Mouse (Mus musculus) embryonic facial prominence, embryonic 14.5 days (tissue): ENCODE results near the gene Snd1. TPM values are rescaled to one million over a fixed set of nuclear protein-coding genes. Genes with fewer than 3 reads are reported as not detected.
A peak's percentile ranks its signal among the peaks of the same experiment; 100 is the strongest.

Experiments
- ATAC-seq: fragments of 200-750 bp; cut with Nextera tagmentation; 2 replicates; pipeline ENCODE4 v1.8.0; 2017; ENCODE audit warnings: low read depth, moderate number of reproducible peaks, moderate TSS enrichment
- DNase-seq: peaks from one replicate; pipeline ENCODE4 v3.0.0-alpha.2; 2015; ENCODE audit warnings: low spot score
- H3K27ac ChIP-seq: fragments of 300-500 bp; sonication (generic); replicated peaks from 2 replicates; pipeline ENCODE4 v1.5.1; 2014; ENCODE audit warnings: low read depth, mild to moderate bottlenecking, low read length, moderate library complexity
- H3K27me3 ChIP-seq: fragments of 300-500 bp; sonication (generic); replicated peaks from 2 replicates; pipeline ENCODE4 v1.6.1; 2014; ENCODE audit warnings: low read length; ENCODE audit not compliant: control insufficient read depth, insufficient read depth
- H3K36me3 ChIP-seq: fragments of 300-500 bp; sonication (generic); 2 replicates; pipeline ENCODE4 v1.6.1; 2014; ENCODE audit warnings: low read length, mixed read lengths; ENCODE audit not compliant: control insufficient read depth, insufficient read depth
- H3K4me1 ChIP-seq: fragments of 300-500 bp; sonication (generic); 2 replicates; pipeline ENCODE4 v1.6.1; 2014; ENCODE audit warnings: antibody characterized with exemption, low read length; ENCODE audit not compliant: control insufficient read depth, insufficient read depth
- H3K4me2 ChIP-seq: fragments of 300-500 bp; sonication (generic); 2 replicates; pipeline ENCODE4 v1.6.1; 2014; ENCODE audit warnings: low read depth, mild to moderate bottlenecking, low read length, moderate library complexity, mixed read lengths
- H3K4me3 ChIP-seq: fragments of 300-500 bp; sonication (generic); 2 replicates; pipeline ENCODE4 v1.5.1; 2014; ENCODE audit warnings: low read depth, mild to moderate bottlenecking, low read length
- H3K9ac ChIP-seq: fragments of 300-500 bp; sonication (generic); 2 replicates; pipeline ENCODE4 v1.6.1; 2014; ENCODE audit warnings: low read depth, mild to moderate bottlenecking, low read length, moderate library complexity, mixed read lengths
- H3K9me3 ChIP-seq: fragments of 300-500 bp; sonication (generic); 2 replicates; pipeline ENCODE4 v1.6.1; 2016; ENCODE audit warnings: low read length; ENCODE audit not compliant: control insufficient read depth
- WGBS: fragments of 180-500 bp; shearing (Covaris S2); extraction: QIAGEN DNeasy Blood & Tissue Kit; methylation state at CpG from one replicate; pipeline ENCODE4 v1.1.7; 2014; 5-methylcytosine and 5-hydroxymethylcytosine counted together
- polyA plus RNA-seq: library from polyadenylated mRNA; unstranded; fragments of >200 nt; fragmentation: Nextera tagmentation; extraction: Ambion mirVana; gene quantifications from 2 replicates; pipeline ENCODE4 v1.2.1, GENCODE M21; 2014

Gene Snd1
- polyA plus RNA-seq, 1 experiment from 2014 or later = 111 TPM

DNA sequence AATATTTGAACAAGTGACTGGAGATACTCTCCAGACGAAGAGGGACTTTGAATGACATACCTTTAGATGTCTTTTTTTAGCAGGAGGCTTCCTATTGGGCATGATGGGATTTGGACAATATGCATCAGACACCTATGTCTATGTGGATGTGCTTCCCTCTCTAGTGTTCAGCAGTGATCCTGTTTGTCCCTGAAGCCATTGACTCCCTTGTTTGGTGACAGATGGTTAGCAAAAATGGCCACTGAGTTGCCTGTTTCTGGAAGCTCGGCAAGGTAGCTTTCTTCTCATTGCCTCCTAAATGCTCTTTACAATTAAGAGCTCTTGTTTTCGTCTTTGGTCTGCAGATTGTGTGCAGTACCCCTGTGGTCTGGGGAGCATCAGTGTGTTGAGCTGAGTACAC, 158.7 kb downstream of the Snd1 start:
- no peaks in the 10 kb centered on the region for H3K36me3 ChIP-seq
- DNase-seq = no peak
- H3K4me1 ChIP-seq = peaks cover 16% of the 10 kb centered on the region
- 69% methylated on average over 3 of the region's 3 CpGs for WGBS
- H3K4me2 ChIP-seq = no peak overlapping the region
- no peak overlapping the region for H3K27ac ChIP-seq
- no peak overlapping the region for H3K9ac ChIP-seq
- ATAC-seq = no peak
- H3K27me3 ChIP-seq = no peaks in the 10 kb centered on the region
- H3K4me3 ChIP-seq = no peak overlapping the region
- no peaks in the 10 kb centered on the region for H3K9me3 ChIP-seq

DNA sequence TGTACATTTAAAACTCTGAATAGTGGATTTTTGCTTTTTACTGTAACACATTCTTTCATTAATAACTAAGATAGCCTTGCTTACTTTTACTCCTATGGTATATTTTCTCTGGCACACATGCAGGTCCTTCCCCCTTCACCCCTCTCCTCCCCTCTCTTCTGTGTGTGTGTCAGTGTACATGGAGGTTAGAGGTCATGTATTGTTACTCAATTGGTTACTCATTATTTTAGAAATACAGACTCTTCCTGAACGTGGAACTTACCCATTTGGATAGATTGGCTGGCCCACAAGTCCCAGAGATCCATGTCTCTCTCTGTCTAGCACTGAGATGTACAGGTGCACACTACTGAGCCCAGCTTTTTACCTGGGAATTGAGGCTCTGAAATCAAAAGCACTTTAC, 160.2 kb downstream of the Snd1 start:
- H3K9ac ChIP-seq = no peak overlapping the region
- H3K27me3 ChIP-seq = no peaks in the 10 kb centered on the region
- H3K36me3 ChIP-seq = no peaks in the 10 kb centered on the region
- peaks cover 16% of the 10 kb centered on the region for H3K4me1 ChIP-seq
- no peak overlapping the region for H3K4me2 ChIP-seq
- ATAC-seq (no peak), DNase-seq (no peak)
- no peak overlapping the region for H3K27ac ChIP-seq
- no peak overlapping the region for H3K4me3 ChIP-seq
- H3K9me3 ChIP-seq = no peaks in the 10 kb centered on the region
- 67% methylated on average over 1 of the region's 1 CpGs for WGBS

DNA sequence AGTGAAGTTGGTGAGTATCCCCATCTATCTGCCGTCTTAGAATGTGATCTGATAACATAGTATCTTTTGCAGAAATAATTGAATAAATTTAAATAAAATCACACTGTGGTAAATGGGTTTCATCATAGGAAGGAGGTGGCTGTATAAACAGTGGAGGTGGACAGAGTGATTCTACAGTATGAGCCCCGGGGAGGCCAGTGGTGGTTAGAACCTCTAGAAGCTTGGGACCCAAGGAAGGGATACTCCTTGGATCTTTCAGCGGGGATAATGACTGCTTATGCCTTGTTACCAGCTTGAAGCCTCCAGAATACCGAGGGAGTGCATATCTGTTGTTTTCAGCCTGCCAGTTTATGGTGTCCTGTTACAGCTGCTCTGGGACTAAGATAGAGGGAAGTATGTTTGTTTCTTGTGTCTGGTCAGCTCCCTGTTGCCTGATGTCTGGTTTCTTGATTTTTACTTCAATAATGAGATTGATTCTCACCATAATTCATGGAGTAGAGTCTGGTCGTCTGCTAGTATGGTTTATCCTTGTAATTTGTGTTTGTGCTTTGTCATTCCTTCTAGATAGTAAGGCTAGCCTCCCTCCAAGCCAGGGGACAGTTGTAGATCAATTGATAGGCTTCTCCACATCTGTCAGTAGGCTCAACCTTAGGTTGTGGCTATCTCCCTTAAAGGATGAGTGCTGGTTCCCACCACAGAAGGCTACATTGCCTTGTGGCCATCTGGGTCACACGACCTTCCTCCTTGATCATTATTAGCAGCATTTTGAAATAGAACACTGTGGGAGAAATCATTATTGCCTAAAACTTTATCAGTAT, 160.8 kb downstream of the Snd1 start:
- Histone ChIP-seq H3K27me3 (no peaks in the 10 kb centered on the region), H3K4me1 (peaks cover 16% of the 10 kb centered on the region), H3K4me2 (no peak overlapping the region), H3K36me3 (no peaks in the 10 kb centered on the region), H3K27ac (no peak overlapping the region), H3K9me3 (no peaks in the 10 kb centered on the region), H3K4me3 (no peak overlapping the region), H3K9ac (no peak overlapping the region)
- DNase-seq (no peak), ATAC-seq (no peak)
- 72% methylated on average over 6 of the region's 6 CpGs for WGBS

DNA sequence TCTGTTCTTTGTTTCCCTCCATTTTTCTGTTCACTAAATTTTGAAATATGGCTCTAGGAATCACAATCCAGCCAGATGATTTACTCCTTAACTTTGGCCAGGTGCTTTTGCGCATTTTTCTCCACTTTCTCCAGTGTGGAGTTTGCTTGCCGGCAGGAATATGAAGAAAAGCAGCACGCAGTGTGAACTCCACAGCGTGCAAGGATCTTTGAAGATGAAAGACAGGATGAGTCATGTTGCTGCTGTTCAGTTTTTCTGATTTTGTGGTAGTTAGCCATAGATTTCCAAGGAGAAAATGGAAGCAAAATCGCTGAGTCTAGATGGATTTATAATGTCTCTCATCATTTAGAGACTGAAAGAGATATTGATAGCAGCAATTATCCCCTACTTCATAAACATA, 165.1 kb downstream of the Snd1 start:
- Histone ChIP-seq H3K9ac (no peak overlapping the region), H3K27ac (no peak overlapping the region), H3K36me3 (no peaks in the 10 kb centered on the region), H3K27me3 (no peaks in the 10 kb centered on the region), H3K9me3 (no peaks in the 10 kb centered on the region), H3K4me3 (no peak overlapping the region), H3K4me2 (no peak overlapping the region), H3K4me1 (peaks cover 5% of the 10 kb centered on the region; the same call in 1 of the 2 replicates)
- no peak for ATAC-seq
- WGBS = 79% methylated on average over 5 of the region's 5 CpGs
- DNase-seq = no peak

GRCm38 (mm10) chr6:28642909-28643308, 168.0 kb downstream of the Snd1 start:
- peaks cover 1% of the 10 kb centered on the region; the same call in 1 of the 2 replicates for H3K4me1 ChIP-seq
- no peak overlapping the region for H3K4me3 ChIP-seq
- WGBS = 40% methylated on average over 2 of the region's 2 CpGs
- no peak overlapping the region for H3K9ac ChIP-seq
- no peaks in the 10 kb centered on the region for H3K27me3 ChIP-seq
- ATAC-seq (no peak), DNase-seq (peak; percentile 50)
- no peaks in the 10 kb centered on the region for H3K9me3 ChIP-seq
- H3K36me3 ChIP-seq = no peaks in the 10 kb centered on the region
- H3K4me2 ChIP-seq = no peak overlapping the region
- H3K27ac ChIP-seq = no peak overlapping the region

GRCm38 (mm10) chr6:28645231-28645630, 170.3 kb downstream of the Snd1 start:
- H3K27me3 ChIP-seq = no peaks in the 10 kb centered on the region
- no peak overlapping the region for H3K9ac ChIP-seq
- no peak overlapping the region for H3K27ac ChIP-seq
- H3K4me1 ChIP-seq = no peaks in the 10 kb centered on the region; the same call in 1 of the 2 replicates
- no peak for ATAC-seq
- H3K9me3 ChIP-seq = no peaks in the 10 kb centered on the region
- DNase-seq = no peak
- no peaks in the 10 kb centered on the region for H3K36me3 ChIP-seq
- no peak overlapping the region for H3K4me2 ChIP-seq
- no peak overlapping the region for H3K4me3 ChIP-seq

GRCm38 (mm10) chr6:28656511-28656910, 181.6 kb downstream of the Snd1 start:
- DNase-seq = no peak
- H3K9me3 ChIP-seq = no peaks in the 10 kb centered on the region
- H3K27me3 ChIP-seq = no peaks in the 10 kb centered on the region
- 93% methylated on average over 5 of the region's 5 CpGs for WGBS
- no peaks in the 10 kb centered on the region for H3K36me3 ChIP-seq
- no peak for ATAC-seq
- H3K9ac ChIP-seq = no peak overlapping the region
- no peak overlapping the region for H3K27ac ChIP-seq
- H3K4me3 ChIP-seq = no peak overlapping the region
- no peak overlapping the region for H3K4me2 ChIP-seq
- no peaks in the 10 kb centered on the region for H3K4me1 ChIP-seq

- H3K36me3 ChIP-seq = no peaks in the 10 kb centered on the region
- no peak overlapping the region for H3K4me3 ChIP-seq
- no peak overlapping the region for H3K4me2 ChIP-seq
- H3K4me1 ChIP-seq = no peaks in the 10 kb centered on the region
- no peak overlapping the region for H3K27ac ChIP-seq
- DNase-seq (no peak), ATAC-seq (no peak)
- H3K9me3 ChIP-seq = no peaks in the 10 kb centered on the region
- no peaks in the 10 kb centered on the region for H3K27me3 ChIP-seq
- 76% methylated on average over 3 of the region's 3 CpGs for WGBS
- H3K9ac ChIP-seq = no peak overlapping the region
These were observed 188.1 kb downstream of the Snd1 start for GRCm38 (mm10) chr6:28663004-28663403.

GRCm38 (mm10) chr6:28663670-28664069, 188.7 kb downstream of the Snd1 start:
- Histone ChIP-seq H3K27ac (no peak overlapping the region), H3K36me3 (no peaks in the 10 kb centered on the region), H3K27me3 (no peaks in the 10 kb centered on the region), H3K9me3 (no peaks in the 10 kb centered on the region), H3K4me2 (no peak overlapping the region), H3K9ac (no peak overlapping the region), H3K4me3 (no peak overlapping the region), H3K4me1 (no peaks in the 10 kb centered on the region)
- ATAC-seq (no peak), DNase-seq (no peak)
- WGBS = 79% methylated on average over 5 of the region's 5 CpGs
